Mouse (Mus musculus) hindbrain, postnatal 0 days (tissue): ENCODE data around the gene Chrna4. TPM values are rescaled to one million over a fixed set of nuclear protein-coding genes. Genes with fewer than 3 reads are reported as not detected.
A peak's percentile ranks its signal among the peaks of the same experiment; 100 is the strongest.

Source experiments
- ATAC-seq: fragments of 200-750 bp; cut with Nextera tagmentation; 2 replicates; pipeline ENCODE4 v1.8.0; 2017; ENCODE audit warnings: mild to moderate bottlenecking, moderate TSS enrichment, moderate library complexity
- DNase-seq: peaks from one replicate; pipeline ENCODE4 v3.0.0-alpha.2; 2015; ENCODE audit warnings: low spot score
- H3K27ac ChIP-seq: fragments of 300-500 bp; sonication (generic); 2 replicates; pipeline ENCODE4 v1.5.1; 2014; ENCODE audit warnings: mild to moderate bottlenecking
- H3K27me3 ChIP-seq: fragments of 300-500 bp; sonication (generic); 2 replicates; pipeline ENCODE4 v1.6.1; 2014; ENCODE audit warnings: low read length, mixed read lengths; ENCODE audit not compliant: insufficient read depth
- H3K36me3 ChIP-seq: fragments of 300-500 bp; sonication (generic); 2 replicates; pipeline ENCODE4 v1.6.1; 2014; ENCODE audit warnings: low read length, mixed read lengths; ENCODE audit not compliant: insufficient read depth
- H3K4me1 ChIP-seq: fragments of 300-500 bp; sonication (generic); 2 replicates; pipeline ENCODE4 v1.6.1; 2014; ENCODE audit warnings: antibody characterized with exemption, low read length, mixed read lengths; ENCODE audit not compliant: insufficient read depth
- H3K4me2 ChIP-seq: fragments of 300-500 bp; sonication (generic); 2 replicates; pipeline ENCODE4 v1.6.1; 2014; ENCODE audit warnings: low read depth, mild to moderate bottlenecking, low read length, moderate library complexity, mixed read lengths
- H3K4me3 ChIP-seq: fragments of 300-500 bp; sonication (generic); 2 replicates; pipeline ENCODE4 v1.5.1; 2014; ENCODE audit warnings: low read length
- H3K9ac ChIP-seq: fragments of 300-500 bp; sonication (generic); replicated peaks from 2 replicates; pipeline ENCODE4 v1.6.1; 2014; ENCODE audit warnings: mild to moderate bottlenecking, low read length, moderate library complexity, mixed read lengths
- H3K9me3 ChIP-seq: fragments of 300-500 bp; sonication (generic); 2 replicates; pipeline ENCODE4 v1.6.1; 2016; ENCODE audit warnings: low read length, mixed read lengths
- CTCF ChIP-seq: IDR thresholded peaks from 2 replicates; pipeline ENCODE4 v1.5.1; 2016; ENCODE audit warnings: antibody characterized with exemption, control low read depth, low read depth
- WGBS: fragments of 180-500 bp; shearing (Covaris S2); extraction: QIAGEN DNeasy Blood & Tissue Kit; methylation state at CpG from one replicate; pipeline ENCODE4 v1.1.7; 2014; 5-methylcytosine and 5-hydroxymethylcytosine counted together
- polyA plus RNA-seq: library from polyadenylated mRNA; unstranded; fragments of >200 nt; fragmentation: Nextera tagmentation; extraction: Ambion mirVana; gene quantifications from 2 replicates; pipeline ENCODE4 v1.2.1, GENCODE M21; 2015
- total RNA-seq: library from RNA; depleted of rRNA; stranded (reverse); fragments of >200 nt; gene quantifications from 2 replicates; pipeline ENCODE4 v1.2.3, GENCODE M21; 2014; rRNA removed

Gene Chrna4
- total RNA-seq, result 50.5 and 52.7 TPM in 2 replicates
- polyA plus RNA-seq, result 35.2 and 41.4 TPM in 2 replicates

DNA sequence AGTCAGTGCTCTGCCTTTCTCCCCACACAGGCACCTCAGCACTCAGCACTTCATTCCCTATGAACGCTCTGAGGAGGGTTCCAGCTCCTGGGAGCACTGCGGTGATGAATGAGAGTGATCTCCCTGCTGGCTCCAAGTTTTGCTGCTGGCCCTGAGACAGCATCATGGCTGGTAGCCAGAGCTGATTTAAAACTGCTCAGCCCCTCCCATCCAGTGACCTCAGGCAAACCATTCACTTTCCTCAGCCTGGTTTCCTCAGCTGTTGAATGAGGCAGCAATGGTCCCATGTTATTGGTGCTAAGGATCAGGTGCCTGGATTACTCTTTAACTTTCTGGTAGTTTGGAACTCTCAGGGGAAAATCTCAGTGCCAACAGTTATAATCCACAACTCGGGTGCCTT lies at the start of gene Chrna4:
Gene Chrna4 (minus strand): TSS at position 110 of the 400 bp plus-strand sequence.
- TF ChIP-seq CTCF, result no peak
- DNase-seq, result peak; percentile 67
- no peak within 1 kb of the TSS for H3K4me2 ChIP-seq
- peak within 1 kb of the TSS; percentile 36; the same call in 1 of the 2 replicates for H3K27ac ChIP-seq
- no peak within 1 kb of the TSS for H3K4me3 ChIP-seq
- ATAC-seq, result no peak
- no peaks in the 10 kb centered on the region for H3K27me3 ChIP-seq
- no peaks in the 10 kb centered on the region for H3K36me3 ChIP-seq
- peaks cover 17% of the 10 kb centered on the region for H3K4me1 ChIP-seq
- WGBS, result 20% methylated on average over 3 of the region's 3 CpGs
- peak within 1 kb of the TSS; percentile 18; the same call in 1 of the 2 replicates for H3K9ac ChIP-seq
- H3K9me3 ChIP-seq, result no peaks in the 10 kb centered on the region

- Histone ChIP-seq H3K27me3 (no peaks in the 10 kb centered on the region), H3K4me3 (no peak overlapping the region), H3K4me1 (no peaks in the 10 kb centered on the region), H3K9me3 (no peaks in the 10 kb centered on the region), H3K36me3 (0 out of 2 replicates have a peak, but pooled peaks cover 10% of the 10 kb centered on the region), H3K27ac (no peak overlapping the region), H3K4me2 (no peak overlapping the region), H3K9ac (no peak overlapping the region)
- 71% methylated on average over 3 of the region's 3 CpGs for WGBS
- no peak for TF ChIP-seq CTCF
- DNase-seq (no peak), ATAC-seq (no peak)
These were observed 46.8 kb upstream of the Chrna4 start for GRCm38 (mm10) chr2:181090123-181090522.

DNA sequence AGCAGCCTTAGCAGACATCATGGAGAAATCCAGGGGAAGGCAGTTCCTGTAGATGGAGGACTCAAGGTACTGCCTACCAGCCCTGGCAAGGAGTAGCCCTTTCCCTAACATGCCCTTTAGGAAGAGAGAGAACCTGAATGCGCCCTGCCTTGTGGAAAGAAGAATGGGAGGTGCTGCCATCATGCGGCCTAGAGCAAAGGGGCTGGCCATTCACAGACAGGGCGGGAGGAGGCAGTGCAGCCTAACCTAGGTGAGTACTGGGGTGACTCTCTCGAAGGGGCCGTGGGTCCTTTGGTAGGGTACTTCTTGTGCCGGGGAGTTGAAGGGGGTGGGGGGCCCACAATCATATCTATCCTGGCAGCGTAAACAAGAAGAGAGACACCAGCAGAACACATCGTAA lies 41.7 kb upstream of the Chrna4 start:
- TF ChIP-seq CTCF, result peak; percentile 58

DNA sequence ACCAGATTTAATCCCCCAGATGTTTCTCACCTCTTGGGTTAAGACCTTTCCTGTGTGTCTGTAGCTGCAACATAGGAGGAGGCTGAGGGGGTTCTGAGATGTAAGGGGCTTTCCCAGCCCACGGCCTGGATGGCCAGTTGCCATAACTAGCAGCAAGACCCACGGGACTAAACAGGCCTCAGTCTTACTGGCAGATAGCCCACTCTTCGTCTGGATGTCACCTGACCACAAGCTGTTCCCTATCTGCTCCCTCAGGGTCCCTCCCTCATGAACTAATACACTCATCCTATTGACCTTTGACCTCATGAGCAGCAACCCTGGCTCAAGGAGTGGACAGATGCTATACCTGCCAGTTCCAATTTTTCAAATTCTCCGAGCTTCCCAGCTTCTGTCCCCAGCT lies 40.6 kb upstream of the Chrna4 start:
- WGBS, result 38% methylated on average over 4 of the region's 4 CpGs
- no peak overlapping the region for H3K27ac ChIP-seq

More for the DNA sequence above, 41.7 kb upstream of the Chrna4 start:
- DNase-seq, result no peak
- Histone ChIP-seq H3K4me3 (no peak overlapping the region), H3K27ac (no peak overlapping the region), H3K9ac (no peak overlapping the region), H3K27me3 (no peaks in the 10 kb centered on the region), H3K4me1 (no peaks in the 10 kb centered on the region), H3K4me2 (no peak overlapping the region), H3K36me3 (peaks cover 10% of the 10 kb centered on the region; the same call in 1 of the 2 replicates), H3K9me3 (no peaks in the 10 kb centered on the region)
- ATAC-seq, result no peak; the same call in 1 of the 2 replicates
- 64% methylated on average over 8 of the region's 8 CpGs for WGBS

GRCm38 (mm10) chr2:181080886-181081285 lies 37.5 kb upstream of the Chrna4 start:
- H3K4me1 ChIP-seq, result no peaks in the 10 kb centered on the region
- no peaks in the 10 kb centered on the region; the same call in 1 of the 2 replicates for H3K36me3 ChIP-seq
- no peak for TF ChIP-seq CTCF
- no peak overlapping the region for H3K4me2 ChIP-seq
- WGBS, result 67% methylated on average over 5 of the region's 5 CpGs
- H3K9ac ChIP-seq, result no peak overlapping the region
- no peak for ATAC-seq
- H3K4me3 ChIP-seq, result no peak overlapping the region
- H3K27ac ChIP-seq, result no peak overlapping the region
- H3K9me3 ChIP-seq, result no peaks in the 10 kb centered on the region
- H3K27me3 ChIP-seq, result no peaks in the 10 kb centered on the region
- DNase-seq, result no peak

More for the DNA sequence above, 40.6 kb upstream of the Chrna4 start:
- Histone ChIP-seq H3K9me3 (no peaks in the 10 kb centered on the region), H3K9ac (no peak overlapping the region), H3K4me3 (no peak overlapping the region), H3K27me3 (no peaks in the 10 kb centered on the region), H3K4me1 (no peaks in the 10 kb centered on the region), H3K4me2 (no peak overlapping the region), H3K36me3 (peaks cover 10% of the 10 kb centered on the region; the same call in 1 of the 2 replicates)
- ATAC-seq (no peak), DNase-seq (peak; percentile 46)
- TF ChIP-seq CTCF, result no peak

DNA sequence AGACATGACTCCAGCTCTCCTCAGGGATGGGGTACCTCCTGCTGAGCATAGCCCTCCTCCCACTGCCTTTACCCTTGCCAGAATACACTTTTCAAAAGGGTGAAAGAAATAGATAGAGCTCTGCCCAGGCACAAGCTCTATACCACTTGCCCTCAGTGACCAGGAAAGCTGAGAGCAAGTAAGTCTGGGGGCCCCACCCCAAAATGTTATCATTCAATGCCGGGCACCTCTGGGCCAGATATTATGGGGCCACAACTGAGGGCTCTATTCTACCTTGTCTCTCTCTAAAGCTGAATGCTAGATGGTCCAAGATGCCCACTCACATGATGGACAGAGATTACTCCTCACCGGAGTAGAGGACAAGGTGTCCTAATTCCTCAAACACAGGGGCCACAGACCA lies 36.2 kb upstream of the Chrna4 start:
- ATAC-seq, result no peak

DNA sequence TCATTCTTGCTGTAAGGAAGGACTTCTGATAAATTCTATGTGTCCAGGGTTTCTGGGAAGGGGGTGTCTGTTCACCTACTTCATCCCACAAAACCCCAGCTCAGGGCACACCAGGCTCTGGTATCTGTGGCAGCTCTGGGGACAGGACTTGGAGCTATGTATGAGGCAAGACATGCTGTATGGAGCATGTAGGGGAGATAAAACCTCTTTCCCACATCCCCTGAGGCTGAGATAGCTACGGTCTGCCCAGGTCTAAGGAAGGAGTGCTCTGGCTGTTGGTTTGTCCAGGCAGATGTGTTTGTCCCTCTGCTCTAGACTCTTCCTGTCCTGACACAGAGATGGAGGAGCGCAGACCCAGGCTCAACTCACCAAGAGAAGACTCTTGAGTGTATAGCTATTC lies 35.6 kb upstream of the Chrna4 start:
- no peaks in the 10 kb centered on the region for H3K27me3 ChIP-seq
- H3K9me3 ChIP-seq, result no peaks in the 10 kb centered on the region
- WGBS, result 84% methylated on average over 2 of the region's 2 CpGs
- TF ChIP-seq CTCF, result no peak
- no peaks in the 10 kb centered on the region; the same call in 1 of the 2 replicates for H3K36me3 ChIP-seq
- no peaks in the 10 kb centered on the region for H3K4me1 ChIP-seq
- H3K4me2 ChIP-seq, result no peak overlapping the region
- H3K4me3 ChIP-seq, result no peak overlapping the region
- DNase-seq (no peak), ATAC-seq (no peak)
- H3K27ac ChIP-seq, result no peak overlapping the region
- H3K9ac ChIP-seq, result no peak overlapping the region

More for the DNA sequence above, 36.2 kb upstream of the Chrna4 start:
- Histone ChIP-seq H3K9me3 (no peaks in the 10 kb centered on the region), H3K27me3 (no peaks in the 10 kb centered on the region), H3K4me3 (no peak overlapping the region), H3K36me3 (no peaks in the 10 kb centered on the region; the same call in 1 of the 2 replicates), H3K27ac (no peak overlapping the region), H3K9ac (no peak overlapping the region), H3K4me2 (no peak overlapping the region), H3K4me1 (no peaks in the 10 kb centered on the region)
- WGBS, result 78% methylated on average over 2 of the region's 2 CpGs
- no peak for DNase-seq
- no peak for TF ChIP-seq CTCF
